Mouse (Mus musculus): ENCODE results near the gene Kcnt1. TPM values are rescaled to one million over a fixed set of nuclear protein-coding genes. Genes with fewer than 3 reads are reported as not detected.

Gene Kcnt1
- total and polyA plus RNA-seq, 3 experiments, result 0.04 TPM; not detected in 2

GRCm38 (mm10) chr2:25864230-25864629, 696 bp downstream of the Kcnt1 start:
- dilution Hi-C loops (cut with MboI; ENCODE audit: extremely low pct_ligation_motif_present, extremely low pct_unique_long_range_greater_than_20kb, low sequenced_read_pairs), result no loop called here
- no peaks in the 10 kb centered on the region for H3K36me3 ChIP-seq (replicated peaks in 1 of 2; ENCODE audit: control insufficient read depth in 1 of 2, insufficient read depth in 1 of 2, low read length in 1 of 2)
- no peaks in the 10 kb centered on the region for H3K9me3 ChIP-seq (replicated peaks; ENCODE audit: low read length)
- H3K27me3 ChIP-seq (replicated peaks), result peaks cover 77% of the 10 kb centered on the region
- no peak for DNase-seq (ENCODE audit: extremely low read depth)
- in situ Hi-C loops (cut with MboI; ENCODE audit: low pct_ligation_motif_present, low pct_unique_long_range_greater_than_20kb, low sequenced_read_pairs), result no loop called here
- no peak for TF ChIP-seq RCOR1 (conservative IDR thresholded peaks at IDR 0.05; ENCODE audit: low read depth, low read length)
- no peak for TF ChIP-seq ZMIZ1 (IDR thresholded peaks at IDR 0.05; ENCODE audit: low read depth, low read length)
- TF ChIP-seq CHD1 (IDR thresholded peaks at IDR 0.05; ENCODE audit: low read depth, low read length), result no peak
- no peak for TF ChIP-seq GABPA (IDR thresholded peaks at IDR 0.05; ENCODE audit: insufficient replicate concordance, low read depth, low read length)
- no peak for TF ChIP-seq SIN3A (IDR thresholded peaks at IDR 0.05; ENCODE audit: low read length)
- TF ChIP-seq JUN (IDR thresholded peaks at IDR 0.05; ENCODE audit: insufficient read depth, low read depth, low read length), result no peak
- no peak for TF ChIP-seq USF1 (IDR thresholded peaks at IDR 0.05; ENCODE audit: low read depth, low read length)
- no peak for TF ChIP-seq RAD21 (IDR thresholded peaks at IDR 0.05; ENCODE audit: low read depth, low read length)
- no peak for TF ChIP-seq USF2 (conservative IDR thresholded peaks at IDR 0.05; ENCODE audit: low read depth, low read length)
- TF ChIP-seq CHD2 (IDR thresholded peaks at IDR 0.05; ENCODE audit: low read length), result no peak
- TF ChIP-seq MXI1 (IDR thresholded peaks at IDR 0.05; ENCODE audit: low read depth, low read length), result no peak
- no peak for TF ChIP-seq KAT2A (IDR thresholded peaks at IDR 0.05; ENCODE audit: insufficient replicate concordance, low read length)
- TF ChIP-seq IRF4 (IDR thresholded peaks at IDR 0.05; ENCODE audit: low read depth, low read length), result no peak
- no peak for TF ChIP-seq MYC (IDR thresholded peaks at IDR 0.05; ENCODE audit: low read depth, low read length)
- TF ChIP-seq ELF1 (IDR thresholded peaks at IDR 0.05; ENCODE audit: low read depth, low read length), result no peak
- H3K27ac ChIP-seq (ENCODE audit: insufficient read depth, low read depth), result no peak overlapping the region
- no peaks in the 10 kb centered on the region for H3K79me2 ChIP-seq (replicated peaks; ENCODE audit: control insufficient read depth, extremely low read depth, insufficient read depth, poor library complexity, severe bottlenecking)
- no peak overlapping the region for H3K4me3 ChIP-seq (replicated peaks in 1 of 3; ENCODE audit: low read depth in 2 of 3, low read length in 2 of 3, poor library complexity in 1 of 3)
- no peak overlapping the region for H3K4me2 ChIP-seq (ENCODE audit: insufficient read depth, low read depth, poor library complexity, severe bottlenecking)
- no peaks in the 10 kb centered on the region for H3K4me1 ChIP-seq (ENCODE audit: control insufficient read depth in 1 of 2, insufficient read depth in 2 of 2)
- H3K9ac ChIP-seq (ENCODE audit: insufficient read depth, low read depth), result no peak overlapping the region

DNA sequence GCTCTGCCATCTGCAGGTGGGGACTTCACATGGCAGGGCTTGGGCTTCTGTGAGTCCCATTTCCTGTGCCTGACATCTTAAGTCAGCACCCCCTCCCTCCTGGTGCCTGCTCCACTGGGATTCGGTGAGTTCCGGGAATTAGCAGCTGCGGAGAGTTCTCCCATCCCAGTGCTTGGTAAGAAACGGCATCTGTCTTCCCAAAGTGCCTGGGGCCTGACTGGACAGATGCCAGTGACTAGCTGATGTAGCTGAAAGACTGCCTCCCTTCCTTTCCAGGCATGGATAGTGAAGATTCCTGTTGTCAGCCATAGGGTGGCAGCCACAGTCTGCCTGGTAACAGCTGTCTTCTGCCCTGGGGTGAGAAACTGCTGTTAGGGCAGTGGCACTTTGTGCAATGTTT, 1.9 kb downstream of the Kcnt1 start:
- Histone ChIP-seq H3K4me3 (replicated peaks in 1 of 3; ENCODE audit: low read depth in 2 of 3, low read length in 2 of 3, poor library complexity in 1 of 3) (no peak overlapping the region), H3K9ac (ENCODE audit: insufficient read depth, low read depth) (no peak overlapping the region), H3K36me3 (replicated peaks in 1 of 2; ENCODE audit: control insufficient read depth in 1 of 2, insufficient read depth in 1 of 2, low read length in 1 of 2) (no peaks in the 10 kb centered on the region), H3K4me2 (ENCODE audit: insufficient read depth, low read depth, poor library complexity, severe bottlenecking) (no peak overlapping the region), H3K27ac (ENCODE audit: insufficient read depth, low read depth) (no peak overlapping the region), H3K9me3 (replicated peaks; ENCODE audit: low read length) (no peaks in the 10 kb centered on the region), H3K4me1 (ENCODE audit: control insufficient read depth in 1 of 2, insufficient read depth in 2 of 2) (no peaks in the 10 kb centered on the region), H3K79me2 (replicated peaks; ENCODE audit: control insufficient read depth, extremely low read depth, insufficient read depth, poor library complexity, severe bottlenecking) (no peaks in the 10 kb centered on the region), H3K27me3 (replicated peaks) (peaks cover 76% of the 10 kb centered on the region)
- no peak for TF ChIP-seq USF1 (IDR thresholded peaks at IDR 0.05; ENCODE audit: low read depth, low read length)
- no peak for TF ChIP-seq TCF12 (IDR thresholded peaks at IDR 0.05; ENCODE audit: low read depth, low read length)
- TF ChIP-seq ELF1 (IDR thresholded peaks at IDR 0.05; ENCODE audit: low read depth, low read length), result no peak
- no peak for TF ChIP-seq BHLHE40 (IDR thresholded peaks at IDR 0.05; ENCODE audit: low read depth, low read length)
- TF ChIP-seq EP300 (IDR thresholded peaks at IDR 0.05; ENCODE audit: low read length), result no peak
- TF ChIP-seq ZC3H11A (IDR thresholded peaks at IDR 0.05; ENCODE audit: low read depth, low read length), result no peak
- no peak for TF ChIP-seq ZMIZ1 (IDR thresholded peaks at IDR 0.05; ENCODE audit: low read depth, low read length)
- no peak for TF ChIP-seq POLR2AphosphoS2 (IDR thresholded peaks at IDR 0.05; ENCODE audit: low read depth, low read length)
- no peak for TF ChIP-seq SIN3A (IDR thresholded peaks at IDR 0.05; ENCODE audit: low read length)
- TF ChIP-seq NRF1 (IDR thresholded peaks at IDR 0.05; ENCODE audit: low read depth, low read length), result no peak
- no peak for DNase-seq (ENCODE audit: extremely low read depth)
- dilution Hi-C loops (cut with MboI; ENCODE audit: extremely low pct_ligation_motif_present, extremely low pct_unique_long_range_greater_than_20kb, low sequenced_read_pairs), result no loop called here
- in situ Hi-C loops (cut with MboI; ENCODE audit: low pct_ligation_motif_present, low pct_unique_long_range_greater_than_20kb, low sequenced_read_pairs), result no loop called here

Measured in CH12.LX (cell line).